Mouse (Mus musculus) small intestine, adult 2 months (tissue): ENCODE results near the gene Fbln1.

Source experiments
- CTCF ChIP-seq: fragments of 200-500 bp; IDR thresholded peaks from 2 replicates; pipeline ENCODE4 v1.5.1; 2012; ENCODE audit warnings: low read depth, mild to moderate bottlenecking, control low read depth, inconsistent platforms, low read length, moderate library complexity, mixed read lengths; ENCODE audit not compliant: insufficient replicate concordance, insufficient read length; ENCODE audit errors: extremely low read depth
- POLR2A ChIP-seq: fragments of 200-500 bp; IDR thresholded peaks from 2 replicates; pipeline ENCODE4 v1.6.1; 2012; ENCODE audit warnings: low read depth, mild to moderate bottlenecking, control low read depth, inconsistent platforms, low read length, moderate library complexity

DNA sequence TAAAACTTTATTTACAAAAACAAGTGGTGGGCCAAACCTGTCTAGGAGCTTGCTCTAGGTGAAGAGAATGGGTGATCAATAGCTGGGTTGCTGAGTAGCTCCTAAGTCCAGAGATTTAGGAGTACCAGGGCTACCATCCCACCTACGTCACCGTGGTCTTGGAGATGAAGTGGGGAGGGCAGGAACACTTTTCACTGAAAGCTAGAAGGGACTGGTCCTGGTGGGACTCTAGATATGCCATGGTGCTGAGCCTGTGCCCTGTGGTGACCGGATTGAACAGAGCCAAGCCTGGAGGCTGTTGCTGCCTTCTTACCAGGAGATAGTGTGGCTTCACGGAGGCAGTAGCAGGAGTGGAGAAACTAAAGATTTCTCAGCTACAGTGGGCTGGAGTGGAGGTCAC, 34.3 kb downstream of the Fbln1 start:
- TF ChIP-seq CTCF (no peak), POLR2A (no peak)
